Mouse (Mus musculus) hindbrain, embryonic 11.5 days (tissue): ENCODE measurements around the gene Olfr1252. TPM values are rescaled to one million over a fixed set of nuclear protein-coding genes. Genes with fewer than 3 reads are reported as not detected.
A peak's percentile ranks its signal among the peaks of the same experiment; 100 is the strongest.

Experiments used
- ATAC-seq: fragments of 200-750 bp; cut with Nextera tagmentation; 2 replicates; pipeline ENCODE4 v1.8.0; 2017; ENCODE audit warnings: mild to moderate bottlenecking, moderate TSS enrichment, moderate library complexity; ENCODE audit not compliant: low FRiP score
- DNase-seq: peaks from one replicate; pipeline ENCODE4 v3.0.0-alpha.2; 2015; ENCODE audit warnings: low spot score
- H3K27ac ChIP-seq: fragments of 300-500 bp; sonication (generic); 2 replicates; pipeline ENCODE4 v1.5.1; 2014; ENCODE audit warnings: mild to moderate bottlenecking, low read depth, low read length
- H3K27me3 ChIP-seq: fragments of 300-500 bp; sonication (generic); 2 replicates; pipeline ENCODE4 v1.6.1; 2014; ENCODE audit warnings: mild to moderate bottlenecking, low read length, moderate library complexity, mixed read lengths; ENCODE audit not compliant: control insufficient read depth, insufficient read depth
- H3K36me3 ChIP-seq: fragments of 300-500 bp; sonication (generic); 2 replicates; pipeline ENCODE4 v1.6.1; 2014; ENCODE audit warnings: mild to moderate bottlenecking, low read length, moderate library complexity, mixed read lengths; ENCODE audit not compliant: control insufficient read depth, insufficient read depth
- H3K4me1 ChIP-seq: fragments of 300-500 bp; sonication (generic); replicated peaks from 2 replicates; pipeline ENCODE4 v1.6.1; 2014; ENCODE audit warnings: low read length, mixed read lengths; ENCODE audit not compliant: control insufficient read depth, insufficient read depth
- H3K4me2 ChIP-seq: fragments of 300-500 bp; sonication (generic); replicated peaks from 2 replicates; pipeline ENCODE4 v1.6.1; 2014; ENCODE audit warnings: mild to moderate bottlenecking, low read depth, low read length
- H3K4me3 ChIP-seq: fragments of 300-500 bp; sonication (generic); 2 replicates; pipeline ENCODE4 v1.5.1; 2014; ENCODE audit warnings: low read depth, low read length
- H3K9ac ChIP-seq: fragments of 300-500 bp; sonication (generic); 2 replicates; pipeline ENCODE4 v1.6.1; 2014; ENCODE audit warnings: low read depth, low read length
- H3K9me3 ChIP-seq: fragments of 300-500 bp; sonication (generic); 2 replicates; pipeline ENCODE4 v1.6.1; 2016; ENCODE audit warnings: low read length; ENCODE audit not compliant: control insufficient read depth
- WGBS: fragments of 180-500 bp; shearing (Covaris S2); extraction: QIAGEN DNeasy Blood & Tissue Kit; methylation state at CpG from one replicate; pipeline ENCODE4 v1.1.7; 2014; 5-methylcytosine and 5-hydroxymethylcytosine counted together
- polyA plus RNA-seq: library from polyadenylated mRNA; unstranded; fragments of >200 nt; fragmentation: Nextera tagmentation; extraction: Ambion mirVana; gene quantifications from 2 replicates; pipeline ENCODE4 v1.2.1, GENCODE M21; 2014

Gene Olfr1252
- polyA plus RNA-seq = not detected in 2 replicates

GRCm38 (mm10) chr2:89724912-89725311 is at the start of gene Olfr1252:
TSS of gene Olfr1252 (minus strand) at chr2:89725012.
- H3K27ac ChIP-seq = no peak within 1 kb of the TSS
- 71% methylated on average over 1 of the region's 1 CpGs for WGBS
- no peaks in the 10 kb centered on the region for H3K4me1 ChIP-seq
- DNase-seq = no peak
- H3K9ac ChIP-seq = no peak within 1 kb of the TSS
- no peaks in the 10 kb centered on the region for H3K9me3 ChIP-seq
- no peak within 1 kb of the TSS for H3K4me2 ChIP-seq
- no peak for ATAC-seq
- no peaks in the 10 kb centered on the region for H3K36me3 ChIP-seq
- H3K27me3 ChIP-seq = no peaks in the 10 kb centered on the region
- H3K4me3 ChIP-seq = no peak within 1 kb of the TSS

- Histone ChIP-seq H3K4me3 (no peak within 1 kb of the TSS), H3K27ac (no peak within 1 kb of the TSS), H3K4me2 (no peak within 1 kb of the TSS), H3K36me3 (no peaks in the 10 kb centered on the region), H3K27me3 (no peaks in the 10 kb centered on the region), H3K4me1 (no peaks in the 10 kb centered on the region), H3K9ac (no peak within 1 kb of the TSS), H3K9me3 (no peaks in the 10 kb centered on the region)
- DNase-seq (no peak), ATAC-seq (no peak)
- 86% methylated on average over 1 of the region's 1 CpGs for whole genome bisulfite sequencing
Observed at GRCm38 (mm10) chr2:89756990-89757389, 32.2 kb upstream of the Olfr1252 start, which contains the start of gene Olfr1253. TSS of gene Olfr1253 (minus strand) at chr2:89757090.

GRCm38 (mm10) chr2:89691980-89692379 is 32.8 kb downstream of the Olfr1252 start:
- Histone ChIP-seq H3K9me3 (no peaks in the 10 kb centered on the region), H3K4me2 (no peak overlapping the region), H3K27ac (no peak overlapping the region), H3K27me3 (no peaks in the 10 kb centered on the region), H3K4me3 (no peak overlapping the region), H3K36me3 (no peaks in the 10 kb centered on the region), H3K9ac (no peak overlapping the region), H3K4me1 (no peaks in the 10 kb centered on the region)
- 77% methylated on average over 6 of the region's 6 CpGs for WGBS
- ATAC-seq (0 out of 2 replicates have a peak, but pooled peaks have one; percentile 47), DNase-seq (no peak)

GRCm38 (mm10) chr2:89671836-89672235 is 53.0 kb downstream of the Olfr1252 start, which contains the start of gene Olfr1251:
TSS of gene Olfr1251 (minus strand) at chr2:89671936.
- H3K27ac ChIP-seq = no peak within 1 kb of the TSS
- no peak for ATAC-seq

More at GRCm38 (mm10) chr2:89671836-89672235, 53.0 kb downstream of the Olfr1252 start, which contains the start of gene Olfr1251:
- Histone ChIP-seq H3K4me2 (no peak within 1 kb of the TSS), H3K4me1 (no peaks in the 10 kb centered on the region), H3K36me3 (no peaks in the 10 kb centered on the region), H3K4me3 (no peak within 1 kb of the TSS), H3K27me3 (no peaks in the 10 kb centered on the region), H3K9ac (no peak within 1 kb of the TSS), H3K9me3 (no peaks in the 10 kb centered on the region)
- DNase-seq = no peak

Other genes starting within 250 kb of the Olfr1252 start
- gene Olfr1241, start 237.9 kb downstream of the Olfr1252 start, polyA plus RNA-seq = not detected in 2 replicates
- gene Olfr1242, start 226.7 kb downstream of the Olfr1252 start, polyA plus RNA-seq = not detected in 2 replicates
- not detected in 2 replicates for gene Olfr1243, start 193.5 kb downstream of the Olfr1252 start, polyA plus RNA-seq
- not detected in 2 replicates for gene Olfr1245, start 146.6 kb downstream of the Olfr1252 start, polyA plus RNA-seq
- not detected in 2 replicates for gene Olfr1246, start 131.9 kb downstream of the Olfr1252 start, polyA plus RNA-seq
- not detected in 2 replicates for gene Olfr1247, start 110.9 kb downstream of the Olfr1252 start, polyA plus RNA-seq
- gene Olfr1248, start 106.8 kb downstream of the Olfr1252 start, polyA plus RNA-seq = not detected in 2 replicates
- gene Olfr1249, start 90.0 kb downstream of the Olfr1252 start, polyA plus RNA-seq = not detected in 2 replicates
- not detected in 2 replicates for gene Olfr1250, start 63.5 kb downstream of the Olfr1252 start, polyA plus RNA-seq
- not detected in 2 replicates for gene Olfr1251, start 53.1 kb downstream of the Olfr1252 start, polyA plus RNA-seq
- not detected in 2 replicates for gene Olfr1253, start 32.1 kb upstream of the Olfr1252 start, polyA plus RNA-seq
- gene Olfr1254, start 68.6 kb upstream of the Olfr1252 start, polyA plus RNA-seq = not detected in 2 replicates
- not detected in 2 replicates for gene Olfr1255, start 87.0 kb upstream of the Olfr1252 start, polyA plus RNA-seq
- not detected in 2 replicates for gene Olfr1256, start 116.5 kb upstream of the Olfr1252 start, polyA plus RNA-seq
- not detected in 2 replicates for gene Olfr48, start 123.2 kb upstream of the Olfr1252 start, polyA plus RNA-seq
- gene Olfr1257, start 153.4 kb upstream of the Olfr1252 start, polyA plus RNA-seq = not detected in 2 replicates
- gene Olfr1258, start 202.3 kb upstream of the Olfr1252 start, polyA plus RNA-seq = not detected in 2 replicates
- gene Olfr1259, start 223.7 kb upstream of the Olfr1252 start, polyA plus RNA-seq = not detected in 2 replicates
- gene Olfr1260, start 249.3 kb upstream of the Olfr1252 start, polyA plus RNA-seq = not detected in 2 replicates